Mouse (Mus musculus): Measurements from ENCODE around the gene Pou2f2.

Pou2f2 gene

GRCm38 (mm10) chr7:25195148-25195547, 15.6 kb upstream of the Pou2f2 start:
- no peak for DNase-seq

DNA sequence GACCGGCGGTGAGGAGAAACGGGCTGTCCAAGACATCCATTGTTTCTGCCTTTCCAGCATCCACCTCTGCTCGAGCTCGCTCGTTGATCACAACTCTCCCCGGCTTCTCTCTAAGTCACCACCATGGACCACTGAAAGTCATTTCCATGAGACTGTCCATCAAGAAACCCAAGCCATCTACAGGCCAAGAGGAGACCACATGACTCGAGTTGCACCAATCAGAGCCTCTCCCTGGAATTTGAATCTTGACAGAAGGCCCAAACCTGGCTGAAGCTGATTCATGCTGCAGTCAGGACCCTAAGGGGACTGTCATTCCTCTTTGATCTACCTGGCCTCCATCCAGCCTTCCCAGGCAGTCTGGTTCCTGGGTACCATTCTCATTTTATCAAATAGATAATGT, 12.6 kb upstream of the Pou2f2 start:
- DNase-seq, result no peak

GRCm38 (mm10) chr7:25190806-25191205, 11.3 kb upstream of the Pou2f2 start:
- no peak for DNase-seq

- peak; percentile 89 to 91 for DNase-seq
Observed at GRCm38 (mm10) chr7:25187662-25188650, 8.4 kb upstream of the Pou2f2 start.

GRCm38 (mm10) chr7:25184091-25184490, 4.6 kb upstream of the Pou2f2 start:
- DNase-seq, result no peak

DNA sequence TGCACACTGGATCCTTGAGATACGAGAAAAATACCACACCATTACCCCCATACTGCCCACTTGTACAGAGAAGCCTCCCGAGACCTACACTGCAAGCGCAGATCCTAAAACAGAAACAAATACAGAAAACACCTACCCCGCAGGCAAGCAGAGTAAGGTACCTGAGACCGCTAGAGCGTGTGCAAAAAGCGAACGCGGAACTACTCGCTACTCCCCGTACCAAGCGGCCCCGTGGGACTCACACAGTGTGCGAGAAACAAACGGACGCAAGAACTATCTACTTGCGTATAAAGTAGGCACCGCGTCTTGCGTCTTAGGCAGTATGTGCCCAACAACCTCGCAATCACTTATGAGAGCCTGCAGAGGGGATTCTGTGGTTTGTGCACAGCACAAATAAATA, 2.3 kb upstream of the Pou2f2 start:
- no peak for DNase-seq

DNA sequence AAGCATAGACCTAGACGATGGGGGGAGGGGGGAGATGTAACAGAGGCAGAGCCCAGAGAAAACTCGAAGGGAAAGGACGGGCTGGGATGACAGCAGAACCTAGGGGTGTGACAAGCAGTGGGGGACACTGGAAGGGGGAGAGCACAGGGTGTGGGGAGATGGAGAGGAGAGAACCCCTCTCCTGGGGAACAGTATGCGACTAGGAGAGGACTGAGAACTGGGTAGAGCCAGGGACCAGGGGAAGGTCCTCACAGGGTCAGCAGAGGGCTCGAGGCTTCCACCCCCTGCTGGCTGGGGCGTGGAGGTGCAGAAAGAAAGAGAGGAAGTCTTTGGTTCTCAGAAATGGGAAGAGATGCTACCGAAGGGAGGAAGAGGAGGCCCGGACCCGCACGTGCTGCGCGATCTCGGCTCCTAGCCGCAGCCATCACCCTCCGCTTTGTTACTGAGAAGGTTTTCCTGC, 1.8 kb upstream of the Pou2f2 start:
- DNase-seq, result peak; percentile 47 to 57

DNA sequence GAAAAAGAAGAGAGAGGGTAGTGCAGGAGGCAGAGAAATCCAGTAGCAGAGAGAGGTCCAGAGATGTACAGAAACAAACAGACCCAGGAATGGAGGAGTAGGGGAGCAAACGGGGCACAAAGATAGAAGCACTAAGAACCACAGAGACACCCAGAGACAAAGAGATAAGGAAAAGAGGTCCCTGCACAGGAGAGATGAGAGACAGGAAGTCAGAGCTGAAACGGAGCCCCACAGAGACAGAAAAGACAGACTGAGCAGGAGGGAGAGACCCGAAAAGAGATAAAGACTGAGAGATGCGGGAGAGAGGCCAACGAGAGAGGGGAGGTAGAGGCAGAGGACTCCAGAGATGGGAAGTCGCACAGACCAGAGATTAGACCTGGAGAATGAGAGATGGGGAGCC, 986 bp upstream of the Pou2f2 start:
- DNase-seq, result no peak

GRCm38 (mm10) chr7:25178787-25179605, 530 bp downstream of the Pou2f2 start:
- DNase-seq, result no peak

DNA sequence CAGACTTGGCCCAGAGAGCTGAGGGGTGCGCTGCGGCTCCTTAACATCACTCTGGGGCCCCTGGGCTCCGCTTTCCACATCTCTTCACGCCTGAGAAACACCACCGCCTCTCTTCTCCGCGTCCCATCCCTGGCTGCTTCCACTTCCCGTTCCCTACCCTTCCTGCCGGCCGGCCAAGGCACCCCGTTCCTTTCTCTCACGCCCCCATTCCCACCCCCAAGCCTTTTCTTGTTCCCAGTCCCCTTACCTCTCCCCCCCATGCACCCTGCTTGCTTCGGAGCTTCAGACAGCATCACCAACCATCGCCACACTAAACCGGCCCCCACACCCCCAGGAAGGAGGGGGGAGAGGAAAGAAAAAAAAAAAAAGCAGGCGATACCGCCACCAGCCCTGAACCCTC, 1.2 kb downstream of the Pou2f2 start:
- DNase-seq, result no peak

GRCm38 (mm10) chr7:25174343-25174742, 5.2 kb downstream of the Pou2f2 start:
- no peak for DNase-seq

GRCm38 (mm10) chr7:25172669-25173068, 6.9 kb downstream of the Pou2f2 start:
- DNase-seq, result no peak

- DNase-seq, result no peak
Observed at GRCm38 (mm10) chr7:25170583-25170982, 8.9 kb downstream of the Pou2f2 start.

GRCm38 (mm10) chr7:25166106-25166505, 13.4 kb downstream of the Pou2f2 start:
- DNase-seq, result no peak

DNA sequence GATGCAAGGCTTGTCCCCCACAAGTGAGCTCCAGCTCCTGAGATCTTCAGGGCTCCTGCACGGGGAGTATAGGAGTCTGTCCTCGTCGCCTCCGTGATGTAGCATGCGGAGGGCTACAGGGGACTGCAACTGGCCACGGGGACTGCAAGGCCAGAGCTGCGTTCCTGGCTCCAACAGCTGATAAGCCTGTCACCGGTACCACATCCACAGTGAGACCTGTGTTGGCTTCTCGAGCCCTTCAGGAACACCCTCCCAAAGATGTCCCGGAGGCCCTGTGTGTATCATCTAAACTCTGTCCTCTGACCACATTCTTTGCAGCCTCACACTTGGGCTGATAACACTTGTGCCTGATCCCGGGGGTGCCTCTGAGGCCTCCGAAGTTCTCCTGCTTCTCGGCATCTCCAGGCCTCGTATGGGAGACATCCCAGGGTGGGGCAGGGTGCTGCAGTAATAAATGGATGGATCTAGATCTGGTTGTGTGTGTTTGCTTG, 23.3 kb downstream of the Pou2f2 start:
- DNase-seq, result no peak

DNA sequence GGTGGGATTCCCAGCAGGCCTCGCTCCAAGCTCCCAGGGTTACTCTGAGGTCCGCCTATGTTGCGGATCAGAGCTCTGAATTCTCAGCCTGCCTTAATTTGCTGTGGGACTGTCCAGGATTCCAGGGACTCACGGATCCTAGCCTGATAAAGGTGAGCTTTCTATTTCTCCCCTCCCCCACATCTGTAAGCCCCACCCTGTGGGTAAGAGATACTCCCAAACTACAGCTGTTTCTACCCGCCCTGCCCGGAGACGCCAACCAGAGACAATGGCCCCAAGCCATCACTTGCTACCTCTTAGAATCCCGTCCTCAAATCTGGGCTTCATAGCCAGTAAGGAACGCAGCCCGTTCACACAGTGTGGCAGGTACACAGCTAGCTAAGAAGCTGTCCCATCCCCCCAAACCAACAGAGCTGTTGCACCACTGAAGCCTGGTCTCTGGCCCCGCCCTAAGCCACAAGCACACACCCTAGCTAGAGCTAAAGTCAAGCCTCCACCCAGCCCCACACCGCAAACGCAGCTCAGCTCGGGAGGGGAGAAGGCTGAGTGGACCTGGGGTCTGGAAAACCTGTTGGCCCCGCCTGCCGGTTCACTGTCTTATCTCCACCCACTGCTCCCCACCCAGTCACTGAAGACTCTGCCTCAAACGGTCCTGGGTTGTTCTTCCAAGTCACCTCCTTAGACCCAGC, 23.9 kb downstream of the Pou2f2 start:
- no peak for DNase-seq

- no peak for DNase-seq
Observed at GRCm38 (mm10) chr7:25154648-25155047, 24.9 kb downstream of the Pou2f2 start.

DNA sequence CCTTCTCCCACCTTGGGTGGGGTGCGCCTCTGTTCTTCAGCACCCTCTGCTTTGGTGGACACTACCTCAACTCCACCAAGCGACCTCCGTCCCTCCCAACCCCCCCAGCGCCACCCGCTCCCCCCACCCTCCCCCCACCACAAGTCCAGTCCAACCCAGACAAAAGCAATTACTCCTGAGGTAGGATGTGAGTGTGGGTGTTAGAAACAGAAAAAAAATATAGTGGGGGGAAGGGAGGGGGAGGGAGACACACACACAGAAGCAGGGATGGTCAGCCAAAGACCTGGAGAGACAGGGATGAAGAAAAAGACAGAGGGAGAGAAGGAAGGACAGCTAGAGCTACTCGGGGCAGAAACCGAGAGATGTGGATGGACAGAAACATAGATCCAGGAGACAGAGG, 25.7 kb downstream of the Pou2f2 start:
- DNase-seq, result no peak

DNA sequence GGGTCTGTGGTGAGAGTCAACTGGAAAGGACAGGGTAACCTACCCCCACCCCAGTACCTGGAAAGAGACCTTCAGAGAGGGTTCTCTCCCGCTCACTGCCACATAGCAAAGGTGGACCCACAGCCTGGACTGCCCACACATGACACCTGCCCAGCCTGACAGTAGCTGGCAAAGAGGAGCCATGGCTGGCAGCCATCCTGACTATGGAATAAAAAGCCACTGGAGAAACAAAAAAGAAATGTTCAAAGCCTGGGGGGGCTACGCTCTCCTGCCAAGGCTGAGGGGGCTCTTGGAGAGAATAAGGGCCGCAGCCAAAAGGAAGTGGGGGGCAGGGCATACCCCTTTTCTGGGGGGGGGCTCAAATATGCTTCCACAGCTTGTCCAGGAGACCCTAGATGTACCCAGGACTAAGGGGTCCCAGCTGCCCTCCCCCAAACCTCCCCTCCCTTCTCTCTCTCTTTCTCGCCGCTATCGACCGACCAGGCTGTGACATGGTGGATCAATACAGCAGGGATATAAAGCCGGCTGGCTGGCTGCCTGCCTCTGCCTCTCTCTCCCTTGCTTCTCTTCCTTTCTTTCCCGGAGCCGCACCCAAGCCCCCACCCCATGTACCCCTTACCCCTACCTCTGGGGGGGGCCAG, 27.5 kb downstream of the Pou2f2 start:
- no peak for DNase-seq

- no peak for DNase-seq
Observed at GRCm38 (mm10) chr7:25151009-25151408, 28.5 kb downstream of the Pou2f2 start.

DNA sequence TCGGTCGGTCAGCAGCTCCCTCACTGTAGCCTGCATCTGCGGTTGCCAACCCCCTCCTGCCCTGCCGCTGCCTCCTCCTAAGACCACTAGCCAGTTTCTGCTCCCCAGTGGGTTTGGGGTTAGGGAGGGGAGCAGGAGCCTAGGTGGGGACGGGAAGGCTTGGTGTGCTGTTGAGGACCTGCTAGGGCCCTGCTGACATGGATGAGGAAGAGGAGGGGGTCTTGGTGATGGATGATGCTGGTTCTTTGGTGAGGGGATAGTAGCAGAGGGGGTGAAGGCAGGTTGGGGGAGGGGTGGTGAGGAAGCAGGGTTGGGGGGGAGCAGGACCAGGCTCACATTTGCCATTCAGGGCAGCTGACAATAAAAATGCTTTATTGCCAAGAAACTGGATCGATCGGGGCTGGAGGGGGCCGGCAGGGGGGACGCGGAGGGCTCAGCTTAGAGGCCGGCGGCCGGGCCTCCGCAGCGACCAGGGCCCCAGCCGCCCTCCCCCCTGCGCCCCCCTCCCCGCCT, 29.3 kb downstream of the Pou2f2 start:
- no peak for DNase-seq

DNA sequence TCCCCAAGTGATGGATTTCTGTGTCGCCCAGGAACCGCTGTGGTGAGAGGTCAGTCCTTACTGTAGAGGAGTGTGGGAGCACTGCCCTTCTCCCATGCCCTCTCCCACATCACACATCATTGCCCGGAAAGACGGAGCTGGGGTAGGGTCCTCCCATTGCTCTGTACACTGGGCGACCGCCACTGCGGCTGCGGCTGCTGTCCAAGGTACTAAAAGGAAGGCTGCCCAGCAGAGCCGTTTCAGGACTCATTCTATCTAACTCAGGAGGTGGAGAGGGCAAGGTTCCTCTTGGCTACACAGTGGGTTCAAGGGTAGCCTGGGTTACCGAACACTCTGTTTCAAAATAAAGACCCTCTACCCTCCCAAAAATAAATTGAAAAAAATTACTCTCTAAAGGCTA, 33.6 kb downstream of the Pou2f2 start:
- DNase-seq, result peak; percentile 76 to 79

All from kidney, postnatal 4 days (tissue).